Mouse (Mus musculus) thymus, postnatal 25 days (tissue): ENCODE measurements around the gene Lrrc36.

ENCODE experiments used
- DNase-seq: peaks from one replicate; pipeline ENCODE4 v3.0.0; 2022

Gene Lrrc36

GRCm38 (mm10) chr8:105484392-105484791 lies 71.0 kb downstream of the Lrrc36 start:
- DNase-seq: peak; percentile 34

- no peak for DNase-seq
Observed at GRCm38 (mm10) chr8:105488082-105488481, 74.7 kb downstream of the Lrrc36 start.

DNA sequence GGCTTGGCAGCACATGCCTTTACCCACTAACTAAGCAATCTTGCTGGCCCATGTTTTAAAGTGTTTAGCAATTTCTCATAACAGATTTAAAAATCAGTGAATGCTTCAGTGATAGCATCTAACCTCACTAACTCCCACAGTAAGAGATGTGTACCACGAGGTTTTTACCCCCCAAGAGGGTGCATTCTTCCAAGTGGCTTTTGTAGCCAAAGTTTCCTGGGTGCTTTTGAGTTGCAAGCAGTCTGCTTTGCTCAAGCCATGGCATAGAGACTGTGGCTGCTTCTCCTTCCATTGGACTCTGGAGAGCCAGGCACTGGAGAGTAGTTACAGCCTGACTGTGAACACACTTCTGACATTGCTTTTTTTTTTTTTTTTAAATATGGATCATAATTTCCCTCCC lies 75.9 kb downstream of the Lrrc36 start:
- no peak for DNase-seq

- no peak for DNase-seq
Observed at GRCm38 (mm10) chr8:105493495-105493894, 80.1 kb downstream of the Lrrc36 start.

GRCm38 (mm10) chr8:105494566-105494965 lies 81.2 kb downstream of the Lrrc36 start:
- no peak for DNase-seq

DNA sequence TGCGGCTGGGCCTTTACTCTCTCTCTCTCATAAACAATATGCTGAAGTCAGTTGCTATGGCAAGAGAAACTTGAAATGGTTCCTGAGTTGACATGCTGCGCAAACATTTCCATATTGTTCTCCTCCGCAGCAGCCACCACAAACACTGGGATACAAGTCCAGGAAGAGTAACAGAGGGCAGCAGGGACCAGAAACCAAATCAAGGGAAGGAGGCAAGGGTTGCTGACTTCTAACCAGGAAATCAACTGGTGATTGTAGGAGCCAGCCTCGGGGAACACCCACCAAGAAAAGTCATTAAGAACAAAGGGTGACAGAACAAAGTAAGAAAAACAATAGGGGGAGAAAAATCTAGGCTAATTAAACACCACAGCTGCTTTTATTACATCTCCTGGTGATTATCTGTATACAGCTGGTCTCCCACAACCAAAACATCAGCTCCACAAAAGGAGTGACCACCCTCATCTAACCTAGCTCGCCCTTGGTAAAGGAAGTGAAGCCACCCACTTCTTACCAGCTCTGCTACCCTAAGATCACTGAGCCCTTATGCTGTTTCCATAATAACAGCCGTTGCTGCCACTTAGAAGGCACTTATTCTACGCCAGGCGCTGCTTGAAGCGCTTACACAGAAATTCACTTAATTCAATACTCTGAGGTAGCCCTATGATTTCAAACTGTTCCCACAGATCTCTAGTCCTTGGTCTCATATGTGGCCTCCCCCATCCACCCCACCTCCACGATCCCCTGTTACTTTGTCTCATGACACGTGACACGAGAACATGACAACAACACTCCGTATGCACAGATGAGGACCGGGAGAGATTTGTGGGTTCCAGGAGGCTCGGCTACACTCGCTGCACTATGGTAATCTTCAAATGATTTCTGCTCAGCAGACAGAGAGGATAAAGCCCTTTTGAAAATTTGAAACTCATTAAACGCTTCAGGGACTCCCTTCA lies 82.3 kb downstream of the Lrrc36 start:
- DNase-seq: no peak

DNA sequence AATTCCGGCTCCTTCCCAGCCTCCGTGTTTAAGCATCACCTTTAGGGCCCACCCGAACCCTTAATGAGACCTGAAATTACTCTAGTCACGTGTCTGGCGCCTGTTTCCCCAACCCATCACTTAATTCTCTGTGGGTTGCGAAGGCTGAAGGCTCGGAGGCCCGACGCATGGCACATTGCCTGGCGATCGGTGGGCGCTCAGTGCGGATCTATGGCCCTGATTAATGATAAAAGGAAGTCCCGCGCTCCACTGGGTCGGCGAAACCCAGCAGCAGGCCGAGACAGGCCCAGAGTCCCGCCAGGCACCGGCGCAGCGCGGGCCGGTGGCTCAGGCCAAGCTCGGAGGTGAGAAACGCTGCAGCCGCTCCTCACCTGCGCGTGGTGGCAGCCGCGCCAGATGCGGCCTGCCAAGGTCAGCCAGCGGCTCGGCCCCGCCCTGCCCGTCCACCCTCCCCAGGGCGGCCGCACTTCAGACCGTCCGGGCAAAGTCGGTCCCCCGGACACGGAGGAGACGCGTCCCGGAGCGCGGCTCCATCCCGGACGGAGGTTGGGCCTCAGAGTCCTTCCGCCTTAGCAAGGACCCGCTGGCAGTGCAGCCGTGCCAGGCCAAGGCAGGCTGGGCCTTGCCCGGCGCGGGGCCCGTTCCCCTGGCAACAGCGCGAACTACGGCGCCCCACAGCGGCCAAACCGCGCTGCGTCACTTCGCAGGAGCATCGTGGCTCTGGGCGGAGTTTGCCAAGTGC lies 83.2 kb downstream of the Lrrc36 start, which contains the start of gene Zdhhc1:
Gene Zdhhc1 (minus strand): TSS at position 464 of the 742 bp plus-strand sequence.
- DNase-seq: peak; percentile 86

DNA sequence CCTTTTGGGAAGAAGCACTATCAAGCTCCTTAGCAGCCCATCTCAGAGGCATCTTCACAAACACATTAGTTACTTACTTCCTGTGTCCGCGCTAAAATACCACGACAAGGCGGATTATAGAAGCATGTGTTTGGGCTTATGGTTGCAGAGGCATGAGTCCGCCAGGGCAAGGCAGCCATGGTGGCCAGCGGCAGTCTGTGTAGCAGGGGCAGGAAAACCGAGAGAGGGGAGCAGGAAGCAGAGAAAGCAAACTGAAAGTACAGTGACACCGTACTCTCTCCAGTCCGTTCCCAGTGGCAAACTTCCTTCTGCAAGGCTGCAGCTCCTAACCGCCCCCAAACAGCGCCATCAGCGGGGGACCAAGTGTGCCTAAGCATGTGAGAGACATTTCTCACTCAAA lies 86.4 kb downstream of the Lrrc36 start:
- peak; percentile 12 for DNase-seq

GRCm38 (mm10) chr8:105504617-105505016 lies 91.2 kb downstream of the Lrrc36 start:
- DNase-seq: no peak

- DNase-seq: no peak
Observed at GRCm38 (mm10) chr8:105506977-105507376, 93.6 kb downstream of the Lrrc36 start.

GRCm38 (mm10) chr8:105508758-105509157 lies 95.4 kb downstream of the Lrrc36 start:
- DNase-seq: no peak

DNA sequence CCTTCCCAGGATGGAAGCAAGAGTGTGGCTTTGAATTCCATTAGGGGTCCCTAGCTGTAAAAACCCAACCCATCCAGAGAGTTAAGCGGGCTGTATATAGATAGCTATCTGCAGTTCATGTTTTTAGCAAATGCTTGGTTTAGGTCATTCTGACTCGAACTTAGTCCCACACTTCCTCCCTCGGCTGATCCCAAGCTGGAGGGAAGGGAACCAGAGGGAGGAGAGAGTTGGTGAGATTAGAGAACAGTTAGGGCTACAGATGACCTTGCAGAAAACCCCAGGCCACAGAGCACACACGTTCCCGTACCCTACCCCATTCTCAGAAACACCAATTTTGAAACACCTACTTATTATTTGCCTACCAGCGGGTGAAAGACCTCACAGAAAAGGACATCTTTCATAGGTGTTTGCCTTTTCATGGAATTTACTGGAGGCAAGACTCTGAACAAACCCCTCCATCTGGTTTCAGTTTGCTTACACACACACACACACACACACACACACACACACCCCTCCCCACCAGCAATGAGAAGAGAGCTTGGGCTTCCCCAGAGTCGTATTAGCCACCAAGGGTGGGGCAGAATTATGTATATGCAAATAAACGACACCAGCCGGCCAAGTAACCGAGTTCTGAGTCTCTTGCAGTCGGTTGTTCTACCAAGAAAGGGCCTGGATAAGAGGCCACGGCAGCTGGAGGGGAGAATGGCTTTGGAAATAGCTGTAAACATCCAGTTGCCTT lies 96.8 kb downstream of the Lrrc36 start:
- no peak for DNase-seq
